Mouse (Mus musculus): Measurements from ENCODE around the gene Rasa4.

DNA sequence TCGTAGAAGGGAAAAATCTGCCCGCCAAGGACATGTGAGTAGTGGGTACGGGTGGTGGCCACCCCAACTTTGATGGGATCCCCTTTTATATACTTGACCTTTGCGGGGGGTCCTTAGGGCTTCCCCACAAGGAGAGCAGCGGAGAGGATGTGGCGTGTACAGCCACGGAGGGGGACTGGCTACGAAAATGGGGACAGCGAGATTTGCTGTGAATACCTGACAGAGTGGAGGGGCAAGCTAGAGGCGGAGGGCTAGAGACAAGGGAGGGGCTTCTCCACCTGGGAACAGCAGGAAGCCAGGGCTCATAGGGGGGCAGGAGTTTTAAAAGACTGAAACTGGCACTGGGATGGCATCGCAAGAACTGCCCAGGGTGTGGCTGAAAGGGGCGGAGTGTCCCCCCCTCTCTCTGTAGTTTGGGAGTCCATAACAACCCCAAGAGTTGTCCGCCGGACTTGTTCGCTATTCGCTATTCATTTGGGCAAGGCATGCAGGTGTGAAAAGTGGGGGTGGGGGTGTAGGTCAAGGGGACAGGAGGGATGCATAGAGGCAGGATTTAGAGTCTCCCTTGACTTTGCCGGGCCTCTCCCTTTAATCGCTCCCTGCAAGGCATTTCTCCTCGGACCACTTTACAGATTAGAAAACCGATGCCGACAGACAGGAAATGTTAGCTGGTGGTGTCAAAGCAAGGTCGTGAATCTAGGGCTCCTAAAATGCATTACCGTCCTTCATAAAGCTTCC is 597 bp downstream of the Rasa4 start:
- TF ChIP-seq POLR2A (IDR thresholded peaks at IDR 0.05; ENCODE audit: control insufficient read depth in 1 of 2, insufficient read depth in 1 of 2, low read depth in 1 of 2, low read length in 2 of 2, poor library complexity in 1 of 2) = no peak
- no peak for TF ChIP-seq E2F4 (IDR thresholded peaks at IDR 0.05; ENCODE audit: borderline replicate concordance, low read depth, low read length)
- TF ChIP-seq MYC (IDR thresholded peaks at IDR 0.05; ENCODE audit: low read depth, low read length) = no peak
- TF ChIP-seq POLR2AphosphoS2 (IDR thresholded peaks at IDR 0.05; ENCODE audit: low read length) = no peak
- TF ChIP-seq NELFE (IDR thresholded peaks at IDR 0.05; ENCODE audit: low read depth, low read length) = no peak
- TF ChIP-seq UBTF (IDR thresholded peaks at IDR 0.05; ENCODE audit: borderline replicate concordance, insufficient read depth, low read depth, low read length) = no peak
- TF ChIP-seq ETS1 (IDR thresholded peaks at IDR 0.05; ENCODE audit: low read depth, low read length) = no peak
- TF ChIP-seq CTCF (IDR thresholded peaks at IDR 0.05 in 2 of 3, conservative IDR thresholded peaks at IDR 0.05 in 1 of 3; ENCODE audit: control insufficient read depth in 1 of 3, insufficient read depth in 1 of 3, low read depth in 2 of 3, low read length in 3 of 3, poor library complexity in 1 of 3, severe bottlenecking in 1 of 3) = no peak
- TF ChIP-seq GATA1 (IDR thresholded peaks at IDR 0.05; ENCODE audit: low read depth, low read length) = no peak
